Mouse (Mus musculus): ENCODE data around the gene Des.

The Des gene

GRCm38 (mm10) chr1:75347279-75347678, 12.8 kb upstream of the Des start:
- no peak for DNase-seq (ENCODE audit: low spot score)

- no peak for DNase-seq (ENCODE audit: low spot score)
These were observed 10.9 kb upstream of the Des start for GRCm38 (mm10) chr1:75349275-75349674.

GRCm38 (mm10) chr1:75357261-75357660, 2.9 kb upstream of the Des start:
- DNase-seq (ENCODE audit: low spot score) = no peak

- DNase-seq (ENCODE audit: low spot score) = no peak
These were observed 2.1 kb upstream of the Des start for GRCm38 (mm10) chr1:75358009-75358408.

GRCm38 (mm10) chr1:75359346-75359745, 783 bp upstream of the Des start:
- no peak for DNase-seq (ENCODE audit: low spot score)

GRCm38 (mm10) chr1:75361123-75361522, 994 bp downstream of the Des start:
- DNase-seq (ENCODE audit: low spot score) = no peak

GRCm38 (mm10) chr1:75361750-75362149, 1.6 kb downstream of the Des start:
- no peak for DNase-seq (ENCODE audit: low spot score)

GRCm38 (mm10) chr1:75363868-75364267, 3.7 kb downstream of the Des start:
- DNase-seq (ENCODE audit: low spot score) = no peak

GRCm38 (mm10) chr1:75365510-75366137, 5.5 kb downstream of the Des start:
- no peak for DNase-seq (ENCODE audit: low spot score)

GRCm38 (mm10) chr1:75369360-75369983, 9.3 kb downstream of the Des start:
- no peak for DNase-seq (ENCODE audit: low spot score)

- peak; percentile 71 for DNase-seq (ENCODE audit: low spot score)
These were observed 10.0 kb downstream of the Des start for GRCm38 (mm10) chr1:75369984-75370660.

- DNase-seq (ENCODE audit: low spot score) = peak; percentile 73
These were observed 11.4 kb downstream of the Des start for GRCm38 (mm10) chr1:75371317-75372095.

GRCm38 (mm10) chr1:75372450-75372849, 12.3 kb downstream of the Des start:
- DNase-seq (ENCODE audit: low spot score) = no peak

GRCm38 (mm10) chr1:75373276-75373675, 13.1 kb downstream of the Des start:
- DNase-seq (ENCODE audit: low spot score) = no peak

GRCm38 (mm10) chr1:75374950-75375936, 15.1 kb downstream of the Des start, which contains the start of gene Speg:
Gene Speg, plus strand, starts transcription at chr1:75375297.
- peak; percentile 27 for DNase-seq (ENCODE audit: low spot score)

GRCm38 (mm10) chr1:75379196-75379595, 19.1 kb downstream of the Des start:
- no peak for DNase-seq (ENCODE audit: low spot score)

GRCm38 (mm10) chr1:75379931-75380330, 19.8 kb downstream of the Des start:
- peak; percentile 38 for DNase-seq (ENCODE audit: low spot score)

GRCm38 (mm10) chr1:75380951-75381350, 20.8 kb downstream of the Des start:
- no peak for DNase-seq (ENCODE audit: low spot score)

GRCm38 (mm10) chr1:75381482-75382355, 21.6 kb downstream of the Des start:
- peak; percentile 58 for DNase-seq (ENCODE audit: low spot score)

GRCm38 (mm10) chr1:75382356-75383071, 22.4 kb downstream of the Des start:
- peak; percentile 57 for DNase-seq (ENCODE audit: low spot score)

All from embryo, embryonic 10 days (tissue).